Comparison of ENCODE assay signal across 26 mouse cellular contexts in genomic region chr14:8283784-8284183, GRCm38 (mm10). TPM values are rescaled to one million over a fixed set of nuclear protein-coding genes. Genes with fewer than 3 reads are reported as not detected.
DNase-seq lines count a peak whose midpoint lies in the region; ATAC-seq and TF ChIP-seq lines count a peak whose summit lies in the region.
"Had no signal": no experiment of that assay in that cellular context is flagged by ENCODE, and none has a peak within 500 bp of the region (broad histone marks: within the 10 kb centered on the region; RNA-seq: fewer than 3 reads in every experiment).

No protein-coding gene starts in this region.

- H3K4me2 ChIP-seq in liver, embryonic 14.5 days (ENCODE audit: low read depth): no peak overlapping the region
- H3K4me2 ChIP-seq: embryonic facial prominence, embryonic 12.5 days; forebrain, embryonic 13.5 days; kidney, embryonic 15.5 days; limb, embryonic 12.5 days; neural tube, embryonic 15.5 days had no signal

- intact Hi-C loops in heart, postnatal 25 days (cut with DNase I): no loop called here

- H3K36me3 ChIP-seq in heart, embryonic 10.5 days: no peaks in the 10 kb centered on the region
- H3K36me3 ChIP-seq in liver, embryonic 14.5 days (replicated peaks; ENCODE audit: control insufficient read depth, insufficient read depth, low read depth): no peaks in the 10 kb centered on the region
- H3K36me3 ChIP-seq in hindbrain, embryonic 10.5 days: no peaks in the 10 kb centered on the region
- H3K36me3 ChIP-seq: embryonic facial prominence, embryonic 12.5 days; G1E; kidney, embryonic 15.5 days; limb, embryonic 12.5 days; neural tube, embryonic 15.5 days had no signal

- no peak overlapping the region for H3K9ac ChIP-seq in liver, embryonic 14.5 days (replicated peaks)
- H3K9ac ChIP-seq: embryonic facial prominence, embryonic 12.5 days; forebrain, embryonic 13.5 days; kidney, embryonic 15.5 days; limb, embryonic 12.5 days; neural tube, embryonic 15.5 days had no signal

- no peak for TF ChIP-seq CTCF in liver, embryonic 14.5 days (IDR thresholded peaks at IDR 0.05; ENCODE audit: low read depth)

- TF ChIP-seq EP300 in liver, embryonic 14.5 days (IDR thresholded peaks at IDR 0.05; ENCODE audit: low read depth): no peak

- peak; percentile 63 for DNase-seq in heart, embryonic 10.5 days (ENCODE audit: low spot score)
- no peak for DNase-seq in heart, postnatal 25 days (ENCODE audit: low spot score)
- peak; percentile 0 for DNase-seq in urinary bladder, adult 2 months (ENCODE audit: low spot score)
- DNase-seq in urinary bladder, postnatal 4 days (ENCODE audit: low spot score in 2 of 2): no peak
- DNase-seq in liver, embryonic 14.5 days (ENCODE audit: low read depth in 3 of 3, low spot score in 3 of 3): peak in 2 of 3 experiments; percentile 17 to 32
- no peak for DNase-seq in hindbrain, embryonic 10.5 days (ENCODE audit: low spot score)
- no peak for DNase-seq in cerebellum, postnatal 14 days
- DNase-seq in layer of hippocampus, postnatal 36 days: no peak
- DNase-seq: adrenal gland, adult 2 months; cerebellum, adult 9-10 months; heart, adult 2 months; kidney, postnatal 4 days; lung, postnatal 36 days; right cerebral cortex, postnatal 14 days; thymus, adult 2 months had no signal

- peak; percentile 72 for ATAC-seq in liver, embryonic 14.5 days (ENCODE audit: insufficient read depth)
- ATAC-seq: CD4-positive, CD25-positive, alpha-beta regulatory T cell, adult 4 months; forebrain, embryonic 13.5 days; midbrain, embryonic 16.5 days had no signal

- no peaks in the 10 kb centered on the region for H3K9me3 ChIP-seq in heart, embryonic 10.5 days
- H3K9me3 ChIP-seq in liver, embryonic 14.5 days (ENCODE audit: control insufficient read depth, low read length): no peaks in the 10 kb centered on the region
- peaks cover 6% of the 10 kb centered on the region; the same call in 1 of the 2 replicates for H3K9me3 ChIP-seq in hindbrain, embryonic 10.5 days
- H3K9me3 ChIP-seq: embryonic facial prominence, embryonic 12.5 days; forebrain, embryonic 13.5 days; G1E; kidney, embryonic 15.5 days; limb, embryonic 12.5 days; neural tube, embryonic 15.5 days had no signal

- no peaks in the 10 kb centered on the region for H3K27me3 ChIP-seq in heart, embryonic 10.5 days (ENCODE audit: insufficient read depth, poor library complexity, severe bottlenecking)
- no peaks in the 10 kb centered on the region for H3K27me3 ChIP-seq in liver, embryonic 14.5 days (ENCODE audit: control insufficient read depth, insufficient read depth, low read length)
- H3K27me3 ChIP-seq in hindbrain, embryonic 10.5 days (ENCODE audit: insufficient read depth, poor library complexity, severe bottlenecking): no peaks in the 10 kb centered on the region
- H3K27me3 ChIP-seq: embryonic facial prominence, embryonic 12.5 days; forebrain, embryonic 13.5 days; kidney, embryonic 15.5 days; limb, embryonic 12.5 days; neural tube, embryonic 15.5 days had no signal

- H3K4me3 ChIP-seq in heart, embryonic 10.5 days: no peak overlapping the region
- no peak overlapping the region for H3K4me3 ChIP-seq in liver, embryonic 14.5 days (ENCODE audit: insufficient read depth in 1 of 2, low read depth in 2 of 2, low read length in 2 of 2)
- H3K4me3 ChIP-seq in hindbrain, embryonic 10.5 days: no peak overlapping the region
- H3K4me3 ChIP-seq: embryonic facial prominence, embryonic 12.5 days; erythroblast, embryonic 14.5 days; forebrain, embryonic 13.5 days; heart, adult 2 months; kidney, embryonic 15.5 days; limb, embryonic 12.5 days; neural tube, embryonic 15.5 days had no signal

- peaks cover 10% of the 10 kb centered on the region; the same call in 1 of the 2 replicates for H3K4me1 ChIP-seq in heart, embryonic 10.5 days
- H3K4me1 ChIP-seq in liver, embryonic 14.5 days (replicated peaks; ENCODE audit: control insufficient read depth in 2 of 2, insufficient read depth in 2 of 2, low read length in 1 of 2): peaks cover 0 to 8% of the 10 kb centered on the region in 2 experiments; a peak in 1 of 4 replicates
- H3K4me1 ChIP-seq in hindbrain, embryonic 10.5 days (replicated peaks): no peaks in the 10 kb centered on the region
- H3K4me1 ChIP-seq: embryonic facial prominence, embryonic 12.5 days; forebrain, embryonic 13.5 days; kidney, embryonic 15.5 days; limb, embryonic 12.5 days; neural tube, embryonic 15.5 days had no signal

- no peak overlapping the region for H3K27ac ChIP-seq in heart, embryonic 10.5 days
- no peak overlapping the region for H3K27ac ChIP-seq in liver, embryonic 14.5 days
- H3K27ac ChIP-seq in hindbrain, embryonic 10.5 days: no peak overlapping the region
- H3K27ac ChIP-seq: embryonic facial prominence, embryonic 12.5 days; forebrain, embryonic 13.5 days; heart, adult 2 months; kidney, embryonic 15.5 days; limb, embryonic 12.5 days; neural tube, embryonic 15.5 days had no signal

RNA-seq across cellular contexts. Expression of gene Acox2, which starts 24.6 kb away (rescaled TPM):
- 0.19 and 0.36 TPM in 2 replicates for polyA plus RNA-seq in heart, embryonic 10.5 days (2016; fragmentation: Nextera tagmentation; extraction: Ambion mirVana)
- under 1 TPM in 1 of 2 experiments, not detected in 1; 0.34 TPM for total RNA-seq in heart, postnatal 25 days (2021)
- polyA plus RNA-seq in urinary bladder, adult 2 months (2012; rRNA removed): 0.14 and 0.15 TPM in 2 replicates
- 18.3 and 22.7 TPM in 2 replicates for polyA plus RNA-seq in liver, embryonic 14.5 days (2012; rRNA removed)
- 24.3 and 25.0 TPM in 2 replicates for polyA plus RNA-seq in liver, embryonic 14.5 days (2014; fragmentation: Nextera tagmentation; extraction: Ambion mirVana)
- polyA plus RNA-seq in hindbrain, embryonic 10.5 days (2016; fragmentation: Nextera tagmentation; extraction: Ambion mirVana): 0.14 TPM in 1 of 2 replicates, not detected in the other
- not detected for total RNA-seq in layer of hippocampus, postnatal 36 days (2021)
- total RNA-seq: G1E; megakaryocyte-erythroid progenitor cell, adult 5-6 weeks had no signal
- polyA plus RNA-seq: CD4-positive, CD25-positive, alpha-beta regulatory T cell, adult 4 months; embryonic facial prominence, embryonic 12.5 days; erythroblast, embryonic 14.5 days; forebrain, embryonic 13.5 days; G1E; limb, embryonic 12.5 days; midbrain, embryonic 16.5 days; neural tube, embryonic 15.5 days; stomach, embryonic 14.5 days had no signal

RNA-seq across cellular contexts. Expression of gene Fam107a, which starts 34.0 kb away (rescaled TPM):
- 0.18 and 0.35 TPM in 2 replicates for polyA plus RNA-seq in heart, embryonic 10.5 days (2016; fragmentation: Nextera tagmentation; extraction: Ambion mirVana)
- total RNA-seq in heart, postnatal 25 days (2021): 10 to 100 TPM in 1 of 2 experiments, 1 to 10 TPM in 1; 4.8 to 10.6 TPM
- 1.5 and 1.8 TPM in 2 replicates for polyA plus RNA-seq in urinary bladder, adult 2 months (2012; rRNA removed)
- 0.03 and 0.06 TPM in 2 replicates for polyA plus RNA-seq in liver, embryonic 14.5 days (2012; rRNA removed)
- polyA plus RNA-seq in liver, embryonic 14.5 days (2014; fragmentation: Nextera tagmentation; extraction: Ambion mirVana): not detected in 2 replicates
- polyA plus RNA-seq in hindbrain, embryonic 10.5 days (2016; fragmentation: Nextera tagmentation; extraction: Ambion mirVana): 0.24 and 0.78 TPM in 2 replicates
- 100 to 1,000 TPM; 250 to 311 TPM for total RNA-seq in layer of hippocampus, postnatal 36 days (2021)
- total RNA-seq: megakaryocyte-erythroid progenitor cell, adult 5-6 weeks had no signal
- polyA plus RNA-seq: CD4-positive, CD25-positive, alpha-beta regulatory T cell, adult 4 months; erythroblast, embryonic 14.5 days; G1E had no signal

Comparison
In these comparisons a context has a peak if more than half of its experiments do, and no peak if none do; other contexts are left out.
1. DNase-seq: peak in heart, embryonic 10.5 days (single experiment), urinary bladder, adult 2 months (single experiment) and liver, embryonic 14.5 days (2 of 3); none in heart, postnatal 25 days (single experiment), urinary bladder, postnatal 4 days (0 of 2), hindbrain, embryonic 10.5 days (single experiment), cerebellum, postnatal 14 days (0 of 2) and layer of hippocampus, postnatal 36 days (0 of 2).
2. RNA of gene Acox2, which starts 24.6 kb away (polyA plus RNA-seq): 18.3 to 25.0 TPM in liver, embryonic 14.5 days; 0.19 to 0.36 TPM in heart, embryonic 10.5 days, 0.14 to 0.15 TPM in urinary bladder, adult 2 months and 0.14 TPM in hindbrain, embryonic 10.5 days; every median in the first group is over 10 times any median in the second.